Mouse (Mus musculus) heart, postnatal 25 days (tissue): Measurements from ENCODE around the gene Rps6kc1. TPM values are rescaled to one million over a fixed set of nuclear protein-coding genes. Genes with fewer than 3 reads are reported as not detected.

Experiments used
- DNase-seq: peaks from one replicate; pipeline ENCODE4 v3.0.0; 2022; ENCODE audit warnings: low spot score
- intact Hi-C: fragments of 180-260 bp; cut with DNase I; formaldehyde crosslinking; loops from one replicate; pipeline ENCODE4 v1.15.1; 2025
- total RNA-seq, 2 experiments: library from RNA; stranded (reverse); gene quantifications; 2 replicates each; pipeline ENCODE4 v1.2.3; 2021

The Rps6kc1 gene
- total RNA-seq, 2 experiments from 2014 or later, result 16.6 to 16.9 TPM

DNA sequence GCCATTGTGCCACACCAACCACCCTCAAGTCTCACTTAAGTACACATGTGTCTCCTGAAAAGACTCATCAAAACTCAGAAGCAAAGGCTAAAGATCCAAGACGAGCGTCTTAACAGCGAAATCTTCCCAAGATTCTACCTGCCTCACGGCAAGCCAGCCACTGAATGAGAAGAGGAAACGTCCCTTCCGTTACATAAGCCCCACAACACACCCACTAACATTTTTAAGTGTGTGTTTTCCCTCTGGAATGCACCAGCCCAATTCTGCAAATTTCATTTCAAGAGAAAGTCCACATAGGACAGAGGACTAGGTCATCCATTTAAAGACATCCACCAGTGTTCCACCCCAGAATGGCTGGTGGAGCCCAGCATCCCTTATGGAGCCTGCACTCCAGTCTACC is 734 bp downstream of the Rps6kc1 start:
- no peak for DNase-seq
- intact Hi-C loops, result no loop called here

- no peak for DNase-seq
- intact Hi-C loops, result no loop called here
Observed at GRCm38 (mm10) chr1:190904714-190905113, 6.9 kb downstream of the Rps6kc1 start.

- intact Hi-C loops, result no loop called here
- DNase-seq, result no peak
Observed at GRCm38 (mm10) chr1:190904136-190904535, 7.4 kb downstream of the Rps6kc1 start.

- DNase-seq, result no peak
- intact Hi-C loops, result no loop called here
Observed at GRCm38 (mm10) chr1:190901082-190901481, 10.5 kb downstream of the Rps6kc1 start.

- no peak for DNase-seq
- intact Hi-C loops, result no loop called here
Observed at GRCm38 (mm10) chr1:190898899-190899575, 12.5 kb downstream of the Rps6kc1 start.

- no peak for DNase-seq
- intact Hi-C loops, result no loop called here
Observed at GRCm38 (mm10) chr1:190898186-190898585, 13.4 kb downstream of the Rps6kc1 start.

- no peak for DNase-seq
- intact Hi-C loops, result no loop called here
Observed at GRCm38 (mm10) chr1:190893559-190894167, 17.9 kb downstream of the Rps6kc1 start.

GRCm38 (mm10) chr1:190888646-190889045 is 22.9 kb downstream of the Rps6kc1 start:
- no peak for DNase-seq

DNA sequence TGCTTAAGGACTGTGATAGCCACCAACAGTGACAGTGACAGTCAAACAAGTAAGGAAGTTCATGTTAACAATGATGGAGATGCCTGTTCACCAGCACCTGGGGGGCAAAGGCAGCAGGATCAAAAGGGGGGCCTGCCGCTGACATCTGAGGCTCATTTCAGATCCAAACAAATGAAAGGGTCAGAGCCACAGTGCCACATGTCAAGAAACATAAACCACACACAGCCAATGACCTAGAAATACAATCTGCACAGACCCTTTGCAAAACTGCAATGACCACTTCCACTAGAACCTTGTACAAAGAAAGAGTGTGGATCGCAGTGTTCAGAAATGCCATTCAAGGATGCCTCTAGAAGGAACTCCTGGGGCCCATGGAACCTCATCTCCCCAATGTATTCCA is 23.5 kb downstream of the Rps6kc1 start:
- DNase-seq, result no peak
- intact Hi-C loops, result no loop called here

More at GRCm38 (mm10) chr1:190888646-190889045, 22.9 kb downstream of the Rps6kc1 start:
- intact Hi-C loops, result no loop called here

DNA sequence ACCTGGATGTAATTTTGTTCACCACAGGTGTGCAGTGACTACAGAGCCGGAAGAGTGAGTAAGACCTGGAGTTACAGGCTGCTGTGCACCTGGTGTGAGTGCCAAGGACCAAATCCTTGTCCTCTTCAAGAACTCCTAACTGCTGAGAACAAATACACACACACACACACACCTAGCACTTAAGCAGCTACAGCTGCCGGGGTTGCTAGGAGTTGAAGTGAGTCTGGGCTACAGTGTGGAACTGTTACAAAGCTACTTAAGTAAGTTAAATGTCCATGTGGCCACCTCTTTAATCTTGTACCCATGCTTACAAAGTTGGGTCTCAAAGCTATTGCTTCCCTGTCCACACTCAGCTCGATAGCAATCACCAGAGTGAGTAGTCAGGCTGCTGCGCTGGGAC is 25.6 kb downstream of the Rps6kc1 start:
- no peak for DNase-seq
- intact Hi-C loops, result no loop called here

DNA sequence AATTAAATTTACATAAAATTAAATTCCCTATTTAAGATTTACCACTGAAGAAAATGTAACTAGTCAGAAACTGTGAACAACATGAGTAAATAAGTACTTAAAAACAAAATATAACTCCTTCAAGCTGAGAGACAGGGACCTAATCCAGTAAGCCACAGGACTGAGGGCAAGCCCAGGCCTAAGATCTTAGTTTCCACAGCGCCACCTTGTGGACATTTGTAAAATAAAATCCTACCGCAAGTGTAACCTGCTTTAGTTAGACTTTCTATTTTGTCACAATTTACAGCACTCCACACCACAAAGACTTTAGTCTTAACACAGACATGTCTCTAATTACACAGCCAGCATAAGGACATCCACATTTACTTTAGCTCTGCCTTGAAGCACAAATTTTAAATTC is 30.1 kb downstream of the Rps6kc1 start:
- no peak for DNase-seq
- intact Hi-C loops, result loop anchor here (1.0 kb wide), 1 partner anchor 49 kb away; no protein-coding TSS in a partner anchor

DNA sequence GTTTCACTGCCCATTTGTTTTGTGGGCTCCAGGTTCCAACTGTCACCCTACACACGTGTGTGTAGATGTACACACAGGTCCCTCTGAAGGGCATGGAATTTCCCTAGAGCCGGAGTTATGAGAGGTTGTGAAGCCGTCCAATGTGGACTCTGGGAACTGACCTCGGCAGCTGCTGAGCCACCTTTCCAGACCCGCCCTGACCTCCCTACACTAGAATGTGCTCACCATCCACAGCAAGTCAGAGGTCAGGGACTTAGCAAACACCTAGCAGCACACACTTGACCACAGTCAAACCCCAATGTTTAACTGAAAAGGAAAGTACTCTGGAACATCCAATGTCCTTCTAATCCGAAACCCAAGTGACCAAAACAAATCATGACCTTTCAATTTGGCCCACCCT is 30.9 kb downstream of the Rps6kc1 start:
- no peak for DNase-seq
- intact Hi-C loops, result loop anchor here (1.0 kb wide), 1 partner anchor 48 kb away; no protein-coding TSS in a partner anchor

- intact Hi-C loops, result no loop called here
- DNase-seq, result no peak
Observed at GRCm38 (mm10) chr1:190875751-190876150, 35.8 kb downstream of the Rps6kc1 start.

- DNase-seq, result no peak
- intact Hi-C loops, result no loop called here
Observed at GRCm38 (mm10) chr1:190875089-190875488, 36.5 kb downstream of the Rps6kc1 start.

- intact Hi-C loops, result no loop called here
- DNase-seq, result no peak
Observed at GRCm38 (mm10) chr1:190871068-190871467, 40.5 kb downstream of the Rps6kc1 start.

DNA sequence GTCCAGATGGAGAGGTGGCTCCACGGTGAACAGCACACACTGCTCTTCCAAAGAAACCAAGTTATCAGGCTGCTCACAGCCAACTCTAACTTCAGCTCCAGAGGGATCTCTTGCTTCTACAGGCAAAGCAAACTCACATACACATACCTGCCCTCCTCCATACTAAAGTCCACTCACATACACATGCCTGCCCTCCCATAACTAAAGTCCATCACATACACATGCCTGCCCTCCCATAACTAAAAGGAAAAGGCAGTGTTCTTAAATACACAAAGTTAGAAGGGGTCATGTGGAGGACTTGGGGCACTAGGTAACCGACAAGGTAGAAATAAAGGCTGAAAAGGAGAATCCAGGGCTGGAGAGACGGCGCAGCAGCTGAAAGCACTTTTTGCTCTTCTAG is 41.6 kb downstream of the Rps6kc1 start:
- intact Hi-C loops, result loop anchor here (5.0 kb wide), 1 partner anchor 38 kb away; no protein-coding TSS in a partner anchor
- DNase-seq, result no peak

- intact Hi-C loops, result loop anchor here (5.0 kb wide), 1 partner anchor 36 kb away; no protein-coding TSS in a partner anchor
- DNase-seq, result no peak
Observed at GRCm38 (mm10) chr1:190868790-190869189, 42.8 kb downstream of the Rps6kc1 start.

DNA sequence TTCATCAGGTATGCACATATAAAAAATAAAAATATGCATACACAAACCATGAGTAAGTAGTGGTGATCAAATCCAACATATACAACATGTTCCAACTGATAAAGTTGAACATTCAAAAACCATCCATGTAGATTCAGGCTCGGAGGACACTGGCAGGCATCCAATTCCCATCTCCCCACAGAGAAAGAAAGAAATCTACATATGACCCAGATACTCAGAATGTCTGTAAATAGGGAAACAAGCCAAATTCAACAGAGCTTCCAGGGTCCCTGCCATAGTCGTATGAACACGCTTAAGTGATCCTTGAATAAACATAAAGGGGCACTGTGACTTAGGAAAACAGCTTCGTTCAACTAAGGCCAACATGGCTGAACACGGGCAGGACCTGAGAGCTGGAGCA is 49.9 kb downstream of the Rps6kc1 start:
- intact Hi-C loops, result no loop called here
- DNase-seq, result no peak

DNA sequence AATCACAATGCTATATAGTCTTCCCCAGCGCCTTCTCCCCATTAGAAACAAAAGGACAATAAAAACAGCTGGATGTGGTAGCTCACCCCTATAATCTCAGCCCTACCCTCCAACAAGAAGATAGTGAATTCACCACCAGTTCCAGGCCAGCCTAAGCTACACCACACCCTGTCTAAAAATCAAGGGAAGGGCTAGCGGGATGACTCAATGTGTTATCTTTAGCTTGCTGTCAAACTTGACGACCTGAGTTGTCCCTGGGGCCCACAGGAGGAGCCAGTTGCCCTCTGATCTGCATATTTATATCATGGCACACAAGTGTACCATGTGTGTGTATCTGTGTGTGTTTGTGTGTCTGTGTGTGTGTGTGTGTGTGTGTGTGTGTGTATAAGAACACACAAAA is 57.1 kb downstream of the Rps6kc1 start:
- no peak for DNase-seq
- intact Hi-C loops, result no loop called here

- intact Hi-C loops, result no loop called here
- no peak for DNase-seq
Observed at GRCm38 (mm10) chr1:190849162-190849865, 62.3 kb downstream of the Rps6kc1 start.

GRCm38 (mm10) chr1:190848676-190849075 is 62.9 kb downstream of the Rps6kc1 start:
- intact Hi-C loops, result no loop called here
- no peak for DNase-seq
